Mouse (Mus musculus) embryonic facial prominence, embryonic 13.5 days (tissue): Measurements from ENCODE around the gene Chst3. TPM values are rescaled to one million over a fixed set of nuclear protein-coding genes. Genes with fewer than 3 reads are reported as not detected.
A peak's percentile ranks its signal among the peaks of the same experiment; 100 is the strongest.

Experiments
- ATAC-seq: fragments of 200-750 bp; cut with Nextera tagmentation; 2 replicates; pipeline ENCODE4 v1.8.0; 2017; ENCODE audit warnings: low read depth; ENCODE audit not compliant: insufficient number of reproducible peaks, insufficient read depth, low FRiP score, low TSS enrichment
- H3K27ac ChIP-seq: fragments of 300-500 bp; sonication (generic); 2 replicates; pipeline ENCODE4 v1.5.1; 2015; ENCODE audit warnings: moderate library complexity, mild to moderate bottlenecking, inconsistent platforms
- H3K27me3 ChIP-seq: fragments of 300-500 bp; sonication (generic); 2 replicates; pipeline ENCODE4 v1.6.1; 2015; ENCODE audit warnings: mild to moderate bottlenecking, inconsistent platforms
- H3K36me3 ChIP-seq: fragments of 300-500 bp; sonication (generic); 2 replicates; pipeline ENCODE4 v1.6.1; 2015; ENCODE audit warnings: mild to moderate bottlenecking, inconsistent platforms
- H3K4me1 ChIP-seq: fragments of 300-500 bp; sonication (generic); 2 replicates; pipeline ENCODE4 v1.6.1; 2015; ENCODE audit warnings: inconsistent platforms
- H3K4me2 ChIP-seq: fragments of 300-500 bp; sonication (generic); 2 replicates; pipeline ENCODE4 v1.6.1; 2015; ENCODE audit warnings: moderate library complexity, mild to moderate bottlenecking, inconsistent platforms
- H3K4me3 ChIP-seq: fragments of 300-500 bp; sonication (generic); 2 replicates; pipeline ENCODE4 v1.5.1; 2015; ENCODE audit warnings: mild to moderate bottlenecking, inconsistent platforms
- H3K9ac ChIP-seq: fragments of 300-500 bp; sonication (generic); 2 replicates; pipeline ENCODE4 v1.6.1; 2015; ENCODE audit warnings: mild to moderate bottlenecking, inconsistent platforms
- H3K9me3 ChIP-seq: fragments of 300-500 bp; sonication (generic); 2 replicates; pipeline ENCODE4 v1.6.1; 2016; ENCODE audit warnings: inconsistent platforms
- WGBS: fragments of 180-500 bp; shearing (Covaris S2); methylation state at CpG from one replicate; pipeline ENCODE4 v1.1.7; 2015; ENCODE audit warnings: mixed read lengths; 5-methylcytosine and 5-hydroxymethylcytosine counted together
- polyA plus RNA-seq: library from polyadenylated mRNA; unstranded; fragments of >200 nt; fragmentation: Nextera tagmentation; extraction: Ambion mirVana; gene quantifications from 2 replicates; pipeline ENCODE4 v1.2.1, GENCODE M21; 2015

Gene Chst3
- polyA plus RNA-seq, 1 experiment from 2014 or later, result 2.7 TPM

DNA sequence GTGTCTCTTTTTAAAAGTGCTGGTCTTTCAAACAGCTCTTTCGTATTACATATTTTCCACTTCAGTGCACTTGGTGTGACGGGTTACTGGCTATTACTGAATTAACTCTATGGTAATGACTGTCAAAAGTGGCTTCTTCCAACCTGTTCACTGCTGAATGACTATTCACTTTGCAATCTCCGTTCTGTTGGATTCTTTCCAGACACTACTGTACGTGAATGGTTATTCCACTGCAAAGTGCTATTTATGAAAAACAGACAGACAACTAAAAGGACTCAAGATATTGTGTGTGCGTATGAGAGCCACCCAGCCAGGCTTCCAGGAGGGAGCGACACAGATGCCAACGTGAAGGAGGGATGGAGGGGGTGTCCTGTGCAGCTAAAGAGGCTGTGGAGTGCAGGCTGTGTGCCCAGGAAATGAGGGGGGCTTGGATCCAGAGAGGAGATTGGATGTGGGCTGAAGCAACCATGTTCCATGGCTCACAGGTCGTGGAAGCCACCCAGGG is 7.5 kb downstream of the Chst3 start:
- Histone ChIP-seq H3K9ac (no peak overlapping the region), H3K4me3 (no peak overlapping the region), H3K36me3 (no peaks in the 10 kb centered on the region), H3K4me1 (peaks cover 48% of the 10 kb centered on the region), H3K27ac (no peak overlapping the region), H3K4me2 (no peak overlapping the region), H3K9me3 (no peaks in the 10 kb centered on the region), H3K27me3 (no peaks in the 10 kb centered on the region)
- no peak for ATAC-seq
- WGBS, result 46% methylated on average over 8 of the region's 8 CpGs

DNA sequence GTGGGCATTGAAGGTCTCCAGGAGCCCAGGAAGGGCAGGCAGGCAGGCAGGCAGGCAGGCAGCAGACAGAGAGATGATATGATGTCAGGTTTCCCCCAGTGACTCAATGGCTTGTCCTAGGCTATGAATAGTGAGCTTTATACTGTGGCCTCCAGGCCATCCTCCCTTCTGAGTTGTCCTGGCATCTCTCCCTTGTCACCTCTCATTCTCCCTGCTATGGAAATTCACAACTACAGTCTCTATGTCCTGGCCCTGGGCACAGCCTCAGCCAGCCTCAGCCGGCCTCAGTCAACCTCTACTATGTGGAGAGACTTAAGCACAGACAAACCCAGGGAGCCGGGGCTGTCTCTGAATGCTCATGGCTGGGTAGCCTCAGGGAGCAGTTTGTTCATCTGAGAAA is 8.6 kb downstream of the Chst3 start:
- Histone ChIP-seq H3K27me3 (no peaks in the 10 kb centered on the region), H3K4me1 (peaks cover 38% of the 10 kb centered on the region), H3K9ac (no peak overlapping the region), H3K4me3 (no peak overlapping the region), H3K9me3 (no peaks in the 10 kb centered on the region), H3K4me2 (no peak overlapping the region), H3K36me3 (no peaks in the 10 kb centered on the region), H3K27ac (no peak overlapping the region)
- ATAC-seq, result no peak
- 56% methylated on average over 2 of the region's 2 CpGs for WGBS

DNA sequence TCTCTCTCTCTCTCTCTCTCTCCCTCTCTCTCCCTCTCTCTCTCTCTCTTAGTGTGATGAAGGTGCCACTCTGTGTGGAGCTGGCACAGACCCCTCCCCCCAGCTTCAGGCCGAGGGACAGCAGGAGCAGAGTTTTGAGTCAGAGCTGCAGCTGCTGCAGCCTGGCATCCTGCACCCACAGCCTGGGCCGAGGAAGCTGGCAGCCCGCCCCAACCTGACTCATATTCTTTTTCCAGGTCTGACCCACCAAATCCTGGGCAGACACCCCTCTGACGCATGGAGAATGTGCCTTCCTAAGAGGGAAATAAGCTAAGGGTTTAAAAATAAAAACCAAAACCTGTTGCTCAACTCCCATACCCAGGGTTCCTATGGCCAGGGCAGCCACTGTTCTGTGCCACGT is 9.8 kb downstream of the Chst3 start:
- Histone ChIP-seq H3K36me3 (no peaks in the 10 kb centered on the region), H3K4me3 (no peak overlapping the region), H3K9ac (no peak overlapping the region), H3K4me2 (no peak overlapping the region), H3K27ac (no peak overlapping the region), H3K9me3 (no peaks in the 10 kb centered on the region), H3K27me3 (no peaks in the 10 kb centered on the region), H3K4me1 (peaks cover 31% of the 10 kb centered on the region)
- WGBS, result 58% methylated on average over 5 of the region's 5 CpGs
- no peak for ATAC-seq

DNA sequence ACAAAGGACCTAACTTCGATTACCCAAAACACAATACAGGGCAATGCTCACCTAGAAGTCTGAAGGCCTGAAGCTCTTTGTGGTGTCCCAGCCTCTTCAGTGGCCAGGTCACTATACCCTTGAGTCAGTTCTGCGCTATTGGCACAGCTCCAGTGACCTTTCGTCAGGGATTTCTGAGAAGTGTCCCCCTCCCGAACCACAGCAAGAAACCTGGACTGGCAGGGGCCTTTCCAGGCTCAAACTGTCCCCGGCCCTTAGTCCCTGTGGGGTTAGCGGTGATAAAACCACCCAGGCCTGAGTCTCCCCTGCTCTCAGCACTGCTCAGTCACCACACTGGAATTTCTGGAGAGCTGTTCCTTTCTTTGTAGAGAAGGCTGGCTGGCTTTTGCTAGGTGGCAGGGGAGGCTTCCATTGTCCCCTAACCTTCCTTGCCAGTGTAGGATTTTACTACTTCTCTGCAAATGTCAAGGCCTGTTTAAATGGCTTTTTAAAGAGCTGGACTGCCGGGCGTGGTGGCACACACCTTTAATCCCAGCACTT is 11.8 kb downstream of the Chst3 start:
- H3K4me1 ChIP-seq, result peaks cover 30% of the 10 kb centered on the region
- no peak for ATAC-seq
- no peak overlapping the region for H3K4me3 ChIP-seq
- no peak overlapping the region for H3K9ac ChIP-seq
- H3K36me3 ChIP-seq, result no peaks in the 10 kb centered on the region
- H3K27me3 ChIP-seq, result no peaks in the 10 kb centered on the region
- 89% methylated on average over 8 of the region's 8 CpGs for WGBS
- no peaks in the 10 kb centered on the region for H3K9me3 ChIP-seq
- H3K27ac ChIP-seq, result no peak overlapping the region
- H3K4me2 ChIP-seq, result no peak overlapping the region

DNA sequence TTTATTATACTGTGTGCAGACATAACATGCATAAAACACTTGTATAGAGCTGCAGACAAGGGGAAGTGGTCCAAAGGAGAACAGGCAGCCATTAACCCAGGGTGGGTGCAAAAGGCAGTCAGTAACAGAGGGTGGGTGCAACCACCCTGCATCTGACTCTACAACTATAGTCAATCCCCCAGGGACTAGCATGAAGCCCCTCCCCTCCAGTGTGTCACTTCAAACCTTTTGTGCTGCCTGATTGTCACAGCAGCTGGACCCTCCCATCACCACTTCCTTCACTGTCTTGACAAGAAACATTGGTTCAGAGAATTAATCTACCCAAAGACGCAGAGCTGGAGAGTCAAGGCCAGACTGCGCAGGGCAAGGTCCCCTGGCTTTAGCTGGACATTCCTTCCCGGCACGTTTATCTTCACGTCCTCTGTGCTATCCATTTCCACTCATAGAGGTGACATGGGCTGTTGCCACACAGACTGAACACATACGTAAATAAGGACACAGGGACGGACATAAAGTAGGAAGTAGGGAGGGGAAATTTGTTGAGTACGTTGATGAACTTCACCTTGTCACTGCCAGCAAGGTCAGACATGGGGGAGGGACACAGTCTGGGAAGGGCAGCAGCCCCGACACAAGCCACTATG is 13.3 kb downstream of the Chst3 start:
- no peaks in the 10 kb centered on the region for H3K27me3 ChIP-seq
- ATAC-seq, result no peak
- no peaks in the 10 kb centered on the region for H3K9me3 ChIP-seq
- no peaks in the 10 kb centered on the region for H3K36me3 ChIP-seq
- H3K27ac ChIP-seq, result no peak overlapping the region
- H3K4me1 ChIP-seq, result peaks cover 24% of the 10 kb centered on the region
- 80% methylated on average over 9 of the region's 9 CpGs for WGBS
- no peak overlapping the region for H3K9ac ChIP-seq
- no peak overlapping the region for H3K4me2 ChIP-seq
- H3K4me3 ChIP-seq, result no peak overlapping the region

DNA sequence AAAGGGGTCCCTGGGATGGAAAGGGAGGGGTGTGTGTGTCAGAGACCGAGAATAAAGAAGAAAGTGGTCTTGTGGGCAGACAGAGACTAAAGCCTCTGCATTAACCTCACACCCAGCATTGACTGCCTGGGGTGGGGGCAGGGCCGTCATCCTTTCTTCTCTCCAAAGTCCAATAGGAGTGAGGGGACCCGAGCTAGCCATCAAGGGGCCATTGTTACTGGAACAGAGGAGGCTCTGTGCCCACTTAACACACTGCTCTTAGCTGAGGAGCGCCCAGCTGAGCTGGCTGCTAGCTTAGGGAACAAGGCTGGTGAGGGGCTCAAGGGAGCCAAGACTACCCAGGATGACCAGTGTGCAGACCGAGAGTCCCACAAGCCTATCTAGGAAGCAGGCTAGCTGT is 16.3 kb downstream of the Chst3 start:
- Histone ChIP-seq H3K4me1 (peaks cover 15% of the 10 kb centered on the region), H3K27ac (peak overlapping the region; percentile 69), H3K9ac (no peak overlapping the region), H3K27me3 (no peaks in the 10 kb centered on the region), H3K9me3 (no peaks in the 10 kb centered on the region), H3K4me3 (no peak overlapping the region), H3K36me3 (no peaks in the 10 kb centered on the region), H3K4me2 (no peak overlapping the region)
- WGBS, result 16% methylated on average over 5 of the region's 5 CpGs
- ATAC-seq, result no peak

DNA sequence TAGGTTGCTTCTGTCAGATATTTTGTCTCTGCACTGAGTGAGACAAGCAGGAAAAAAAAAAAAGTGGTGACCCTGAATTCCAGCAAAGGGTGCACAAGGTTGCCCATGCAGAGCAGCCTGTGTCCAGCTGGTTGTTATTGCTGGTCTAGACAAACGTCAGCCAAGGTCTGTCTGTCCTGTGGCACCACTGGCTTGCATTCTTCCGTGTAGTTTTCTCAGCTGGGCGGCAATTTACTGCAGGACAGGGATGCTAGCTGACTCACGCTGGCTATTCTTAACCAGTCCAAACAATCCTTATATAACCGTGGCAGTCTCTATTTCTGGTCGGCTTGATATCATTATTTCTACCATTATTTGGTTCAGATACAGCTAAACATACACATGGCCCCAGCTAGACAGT is 18.1 kb downstream of the Chst3 start:
- no peaks in the 10 kb centered on the region for H3K9me3 ChIP-seq
- no peak overlapping the region for H3K4me3 ChIP-seq
- WGBS, result 63% methylated on average over 6 of the region's 6 CpGs
- no peak for ATAC-seq
- no peaks in the 10 kb centered on the region for H3K36me3 ChIP-seq
- H3K27ac ChIP-seq, result no peak overlapping the region
- no peak overlapping the region for H3K9ac ChIP-seq
- no peaks in the 10 kb centered on the region for H3K27me3 ChIP-seq
- no peak overlapping the region for H3K4me2 ChIP-seq
- peaks cover 29% of the 10 kb centered on the region for H3K4me1 ChIP-seq

DNA sequence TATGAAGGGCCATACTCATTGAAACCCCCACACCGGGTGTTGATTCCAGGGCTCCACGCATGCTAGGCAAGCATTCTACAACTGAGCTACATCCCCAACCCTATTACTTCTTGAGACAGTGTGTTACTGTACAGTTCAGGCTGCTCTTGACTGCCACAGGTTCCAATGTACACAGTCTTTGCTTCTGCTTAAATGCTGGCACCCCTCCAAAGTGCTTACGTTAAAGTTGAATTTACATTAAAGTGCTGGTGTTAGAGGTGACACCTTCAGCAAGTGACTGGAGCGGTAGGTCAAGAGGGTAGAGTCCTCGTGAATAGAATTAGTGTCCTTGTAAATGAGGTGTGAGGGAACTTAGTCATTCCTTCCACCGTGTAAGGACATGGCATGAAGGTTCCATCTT is 19.7 kb downstream of the Chst3 start:
- no peak for ATAC-seq
- no peak overlapping the region for H3K27ac ChIP-seq
- H3K4me3 ChIP-seq, result no peak overlapping the region
- no peak overlapping the region for H3K9ac ChIP-seq
- H3K36me3 ChIP-seq, result no peaks in the 10 kb centered on the region
- H3K4me2 ChIP-seq, result no peak overlapping the region
- WGBS, result 88% methylated on average over 6 of the region's 6 CpGs
- H3K27me3 ChIP-seq, result no peaks in the 10 kb centered on the region
- no peaks in the 10 kb centered on the region for H3K9me3 ChIP-seq
- peaks cover 40% of the 10 kb centered on the region for H3K4me1 ChIP-seq

DNA sequence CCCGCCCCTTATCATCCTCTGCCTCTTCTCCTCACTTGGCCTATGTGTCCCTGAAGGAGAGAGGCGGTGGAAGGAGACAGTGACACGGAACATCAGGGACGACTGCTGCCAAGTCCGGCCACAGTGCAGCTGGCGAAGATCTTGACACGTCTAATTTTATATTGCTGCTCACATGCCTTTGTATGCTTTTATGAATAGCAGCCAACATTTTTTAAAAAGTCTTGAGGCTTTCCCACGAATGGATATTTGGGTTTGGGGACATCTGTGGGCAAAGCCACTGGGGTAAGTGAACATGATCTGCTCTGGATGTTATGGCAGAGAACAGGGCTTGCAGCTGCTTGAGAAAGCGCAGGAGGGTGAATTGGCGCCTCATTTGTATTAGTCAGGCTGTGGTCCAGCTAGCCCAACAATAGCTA is 21.6 kb downstream of the Chst3 start:
- no peaks in the 10 kb centered on the region for H3K9me3 ChIP-seq
- H3K9ac ChIP-seq, result no peak overlapping the region
- 76% methylated on average over 10 of the region's 10 CpGs for WGBS
- H3K27me3 ChIP-seq, result no peaks in the 10 kb centered on the region
- no peak overlapping the region for H3K4me3 ChIP-seq
- H3K36me3 ChIP-seq, result no peaks in the 10 kb centered on the region
- no peak overlapping the region; the same call in 1 of the 2 replicates for H3K27ac ChIP-seq
- H3K4me1 ChIP-seq, result peaks cover 41% of the 10 kb centered on the region
- ATAC-seq, result no peak
- H3K4me2 ChIP-seq, result no peak overlapping the region

DNA sequence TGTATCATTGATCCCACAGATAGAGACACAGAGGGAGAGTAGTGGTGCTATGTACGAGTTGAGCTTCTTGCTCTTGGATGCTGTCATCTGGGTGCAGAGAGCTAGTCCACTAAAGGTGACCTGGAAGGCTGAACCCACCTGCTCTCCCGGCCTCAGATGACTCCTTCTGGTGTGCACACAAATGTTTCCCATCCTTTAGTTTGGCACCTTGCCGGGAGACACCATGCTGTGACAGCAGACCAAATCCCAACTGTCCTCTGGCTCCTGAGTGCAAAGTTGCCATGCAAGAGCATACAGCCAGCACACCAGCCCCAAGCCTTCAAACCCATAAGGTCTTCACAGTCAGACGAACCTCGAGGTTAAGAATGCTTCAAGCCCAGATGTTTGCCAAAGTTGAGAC is 22.1 kb downstream of the Chst3 start:
- H3K9me3 ChIP-seq, result no peaks in the 10 kb centered on the region
- no peaks in the 10 kb centered on the region for H3K27me3 ChIP-seq
- no peak overlapping the region for H3K4me2 ChIP-seq
- ATAC-seq, result no peak
- no peak overlapping the region for H3K9ac ChIP-seq
- peaks cover 44% of the 10 kb centered on the region for H3K4me1 ChIP-seq
- WGBS, result 62% methylated on average over 5 of the region's 5 CpGs
- no peaks in the 10 kb centered on the region for H3K36me3 ChIP-seq
- no peak overlapping the region for H3K27ac ChIP-seq
- no peak overlapping the region for H3K4me3 ChIP-seq

DNA sequence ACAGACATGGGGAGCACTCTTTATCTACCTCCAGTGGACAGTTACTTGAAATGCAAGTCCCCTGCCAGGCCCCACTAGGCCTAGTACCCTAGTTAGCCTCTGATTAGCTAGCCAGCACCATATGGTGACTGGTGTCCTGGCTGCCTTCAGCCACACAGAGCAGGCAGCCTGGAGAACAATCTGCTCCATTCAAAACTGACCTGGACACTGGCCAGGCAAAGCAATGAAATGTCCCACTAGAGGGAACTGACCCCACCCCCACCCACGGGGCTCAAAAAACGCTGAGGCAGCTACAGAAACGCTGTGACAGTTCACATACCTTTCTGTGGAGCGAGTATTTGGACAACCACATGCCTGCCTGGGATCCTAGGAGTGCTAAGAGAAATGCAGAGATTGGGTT is 24.0 kb downstream of the Chst3 start:
- WGBS, result 21% methylated on average over 4 of the region's 4 CpGs
- H3K9me3 ChIP-seq, result no peaks in the 10 kb centered on the region
- H3K4me2 ChIP-seq, result no peak overlapping the region
- no peak for ATAC-seq
- H3K4me3 ChIP-seq, result no peak overlapping the region
- H3K36me3 ChIP-seq, result no peaks in the 10 kb centered on the region
- H3K27ac ChIP-seq, result peak overlapping the region; percentile 51
- no peaks in the 10 kb centered on the region for H3K27me3 ChIP-seq
- no peak overlapping the region for H3K9ac ChIP-seq
- peaks cover 58% of the 10 kb centered on the region for H3K4me1 ChIP-seq

DNA sequence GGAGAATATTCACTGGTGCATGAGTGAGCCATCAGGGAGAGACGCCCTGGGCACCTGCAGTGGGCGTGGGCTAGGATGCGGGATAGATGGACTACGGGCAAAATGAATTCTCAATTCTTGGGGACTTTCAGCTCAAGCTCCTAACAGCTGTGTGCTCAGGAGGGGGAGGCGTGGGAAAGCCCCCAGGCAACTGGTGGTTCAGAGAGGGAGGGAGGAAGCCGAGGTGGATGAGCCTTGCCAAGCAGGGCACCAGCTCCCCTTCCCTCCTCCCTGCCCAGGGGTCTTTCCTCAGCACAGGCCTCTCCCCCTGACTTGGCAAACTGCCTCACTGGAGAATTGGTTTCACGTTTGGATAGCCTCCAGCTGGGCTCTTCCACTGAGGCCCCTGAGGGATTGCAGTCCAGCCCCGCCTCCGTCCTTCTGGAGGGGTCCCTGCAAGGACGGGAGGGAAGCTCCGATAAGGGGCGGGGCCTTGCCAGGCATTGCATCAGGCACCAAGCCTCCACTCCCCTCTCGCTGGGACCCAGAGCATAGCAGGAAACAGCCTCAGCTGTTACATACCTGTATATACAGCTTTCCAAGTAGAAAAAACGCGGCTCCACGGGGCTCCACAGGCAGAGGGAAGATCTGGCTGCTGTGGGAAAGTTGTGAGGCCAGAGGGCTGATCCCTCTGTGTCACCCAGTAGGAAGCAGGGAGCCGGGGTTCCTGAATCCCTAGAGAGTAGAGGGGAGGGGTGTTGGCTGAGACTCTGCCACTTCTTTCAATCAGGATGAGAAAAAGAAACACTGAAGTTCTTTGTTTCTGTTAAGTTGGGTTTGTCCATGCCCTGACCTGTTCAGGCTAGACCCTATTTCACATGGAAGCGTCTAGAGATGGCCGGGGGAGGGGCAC is 25.3 kb downstream of the Chst3 start:
- H3K4me2 ChIP-seq, result peak overlapping the region; percentile 58
- peaks cover 62% of the 10 kb centered on the region for H3K4me1 ChIP-seq
- H3K9ac ChIP-seq, result peak overlapping the region; percentile 62
- WGBS, result 4% methylated on average over 19 of the region's 19 CpGs
- H3K36me3 ChIP-seq, result no peaks in the 10 kb centered on the region
- ATAC-seq, result peak; percentile 81
- no peaks in the 10 kb centered on the region for H3K27me3 ChIP-seq
- H3K27ac ChIP-seq, result peak overlapping the region; percentile 80
- peak overlapping the region; percentile 19 for H3K4me3 ChIP-seq
- H3K9me3 ChIP-seq, result no peaks in the 10 kb centered on the region
